Mouse (Mus musculus) heart, adult 2 months (tissue): ENCODE measurements at regions not wholly inside any gene's neighbourhood (a gene's known extent, or its start where the extent isn't known, plus 50 kb on each side); places are given as distances from the start of the nearest gene placed in this dataset.

Source experiments
- CTCF ChIP-seq: fragments of 200-600 bp; IDR thresholded peaks from 2 replicates; pipeline ENCODE4 v1.8.1; 2022; ENCODE audit warnings: antibody characterized with exemption, mild to moderate bottlenecking, moderate library complexity
- POLR2A ChIP-seq: fragments of 200-500 bp; IDR thresholded peaks from 2 replicates; pipeline ENCODE4 v1.6.1; 2011; ENCODE audit warnings: mild to moderate bottlenecking, low read depth, low read length, control low read depth; ENCODE audit not compliant: insufficient read depth

- peak; percentile 56 for TF ChIP-seq CTCF
- no peak for TF ChIP-seq POLR2A
Observed at GRCm38 (mm10) chr19:44629705-44630104, 67.1 kb downstream of the Hif1an start.
